Comparison of ENCODE assay signal across 17 mouse cellular contexts in genomic region chr2:116908268-116908667, GRCm38 (mm10). TPM values are rescaled to one million over a fixed set of nuclear protein-coding genes. Genes with fewer than 3 reads are reported as not detected.
DNase-seq lines count a peak whose midpoint lies in the region; ATAC-seq lines count a peak whose summit lies in the region.
"Had no signal": no experiment of that assay in that cellular context is flagged by ENCODE, and none has a peak within 500 bp of the region (broad histone marks: within the 10 kb centered on the region; RNA-seq: fewer than 3 reads in every experiment).

No protein-coding gene starts in this region.

- ATAC-seq in frontal cortex, adult (ENCODE audit: low TSS enrichment): peak; percentile 60
- ATAC-seq in midbrain, embryonic 13.5 days: 0 out of 2 replicates have a peak, but pooled peaks have one; percentile 30
- ATAC-seq in midbrain, embryonic 11.5 days (ENCODE audit: low FRiP score): no peak
- ATAC-seq: inflammation-experienced regulatory T-cells, adult 6 months had no signal

- DNase-seq in frontal cortex, postnatal 25 days (ENCODE audit: low spot score in 2 of 2): no peak
- DNase-seq in midbrain, embryonic 11.5 days (ENCODE audit: low spot score, missing footprints): no peak
- DNase-seq in cerebellum, postnatal 25 days: peak; percentile 38 to 54
- no peak for DNase-seq in limb, embryonic 10.5 days (ENCODE audit: low spot score)
- DNase-seq in heart, postnatal 36 days: no peak
- no peak for DNase-seq in thymus, postnatal 36 days
- DNase-seq: adrenal gland, postnatal 36 days; kidney, postnatal 25 days; thymus, postnatal 25 days had no signal

- H3K36me3 ChIP-seq in midbrain, embryonic 13.5 days: no peaks in the 10 kb centered on the region
- no peaks in the 10 kb centered on the region for H3K36me3 ChIP-seq in midbrain, embryonic 11.5 days (ENCODE audit: control insufficient read depth, insufficient read depth, low read length)
- no peaks in the 10 kb centered on the region for H3K36me3 ChIP-seq in limb, embryonic 10.5 days
- H3K36me3 ChIP-seq: embryonic facial prominence, embryonic 15.5 days; liver, embryonic 15.5 days had no signal

- H3K9ac ChIP-seq in midbrain, embryonic 13.5 days (replicated peaks): no peak overlapping the region
- no peak overlapping the region for H3K9ac ChIP-seq in midbrain, embryonic 11.5 days (ENCODE audit: low read length)
- H3K9ac ChIP-seq: embryonic facial prominence, embryonic 15.5 days; liver, embryonic 15.5 days had no signal

- H3K27me3 ChIP-seq in midbrain, embryonic 13.5 days: no peaks in the 10 kb centered on the region
- no peaks in the 10 kb centered on the region for H3K27me3 ChIP-seq in midbrain, embryonic 11.5 days (ENCODE audit: control insufficient read depth, insufficient read depth, low read length)
- no peaks in the 10 kb centered on the region for H3K27me3 ChIP-seq in limb, embryonic 10.5 days (ENCODE audit: low read depth, poor library complexity, severe bottlenecking)
- H3K27me3 ChIP-seq: embryonic facial prominence, embryonic 15.5 days; liver, embryonic 15.5 days had no signal

- no peak overlapping the region for H3K4me3 ChIP-seq in midbrain, embryonic 13.5 days (replicated peaks)
- H3K4me3 ChIP-seq in midbrain, embryonic 11.5 days (ENCODE audit: low read depth, low read length): no peak overlapping the region
- no peak overlapping the region for H3K4me3 ChIP-seq in limb, embryonic 10.5 days
- H3K4me3 ChIP-seq: embryonic facial prominence, embryonic 15.5 days; liver, embryonic 15.5 days had no signal

- 0 out of 2 replicates have a peak, but pooled peaks cover 4% of the 10 kb centered on the region for H3K4me1 ChIP-seq in midbrain, embryonic 13.5 days (replicated peaks)
- H3K4me1 ChIP-seq in midbrain, embryonic 11.5 days (ENCODE audit: control insufficient read depth, insufficient read depth, low read length): no peaks in the 10 kb centered on the region
- H3K4me1 ChIP-seq in limb, embryonic 10.5 days: no peaks in the 10 kb centered on the region
- H3K4me1 ChIP-seq: embryonic facial prominence, embryonic 15.5 days; liver, embryonic 15.5 days had no signal

- intact Hi-C loops in heart, postnatal 36 days (cut with DNase I): no loop called here

- H3K9me3 ChIP-seq in midbrain, embryonic 13.5 days: no peaks in the 10 kb centered on the region
- no peaks in the 10 kb centered on the region for H3K9me3 ChIP-seq in midbrain, embryonic 11.5 days (ENCODE audit: control insufficient read depth, low read length)
- no peaks in the 10 kb centered on the region for H3K9me3 ChIP-seq in limb, embryonic 10.5 days (replicated peaks)
- H3K9me3 ChIP-seq: embryonic facial prominence, embryonic 15.5 days; liver, embryonic 15.5 days had no signal

- H3K27ac ChIP-seq in midbrain, embryonic 13.5 days: no peak overlapping the region
- H3K27ac ChIP-seq in midbrain, embryonic 11.5 days (ENCODE audit: low read depth, low read length): no peak overlapping the region
- peak overlapping the region; percentile 21; the same call in 1 of the 2 replicates for H3K27ac ChIP-seq in limb, embryonic 10.5 days
- H3K27ac ChIP-seq: embryonic facial prominence, embryonic 15.5 days; liver, embryonic 15.5 days had no signal

- no peak overlapping the region for H3K4me2 ChIP-seq in midbrain, embryonic 13.5 days (replicated peaks)
- no peak overlapping the region for H3K4me2 ChIP-seq in midbrain, embryonic 11.5 days
- H3K4me2 ChIP-seq: embryonic facial prominence, embryonic 15.5 days; liver, embryonic 15.5 days had no signal

- WGBS in midbrain, embryonic 13.5 days: 88% methylated on average over 8 of the region's 8 CpGs
- 81% methylated on average over 8 of the region's 8 CpGs for WGBS in midbrain, embryonic 11.5 days
- 69% methylated on average over 8 of the region's 8 CpGs for whole genome bisulfite sequencing in limb, embryonic 10.5 days

RNA-seq across cellular contexts. Expression of gene Tmco5, which starts 29.8 kb away (rescaled TPM):
- not detected in 2 replicates for polyA plus RNA-seq in midbrain, embryonic 13.5 days (2015; fragmentation: Nextera tagmentation; extraction: Ambion mirVana)
- polyA plus RNA-seq in midbrain, embryonic 11.5 days (2014; fragmentation: Nextera tagmentation; extraction: Ambion mirVana): not detected in 2 replicates
- not detected in 2 replicates for polyA plus RNA-seq in limb, embryonic 10.5 days (2016; fragmentation: Nextera tagmentation; extraction: Ambion mirVana)
- not detected for total RNA-seq in heart, postnatal 36 days (2021)
- total RNA-seq: adrenal gland, postnatal 36 days; common myeloid progenitor, adult 5-6 weeks had no signal
- polyA plus RNA-seq: embryonic facial prominence, embryonic 15.5 days; heart, embryonic 14.5 days; inflammation-experienced regulatory T-cells, adult 6 months; limb, embryonic 11.5 days; liver, embryonic 15.5 days had no signal

Comparison
In these comparisons a context has a peak if more than half of its experiments do, and no peak if none do; other contexts are left out.
1. DNase-seq: peak in cerebellum, postnatal 25 days (2 of 2); none in frontal cortex, postnatal 25 days (0 of 2), midbrain, embryonic 11.5 days (single experiment), limb, embryonic 10.5 days (single experiment), heart, postnatal 36 days (0 of 2) and thymus, postnatal 36 days (0 of 2).